Mouse (Mus musculus): Measurements from ENCODE around the gene Slc12a9.

DNA sequence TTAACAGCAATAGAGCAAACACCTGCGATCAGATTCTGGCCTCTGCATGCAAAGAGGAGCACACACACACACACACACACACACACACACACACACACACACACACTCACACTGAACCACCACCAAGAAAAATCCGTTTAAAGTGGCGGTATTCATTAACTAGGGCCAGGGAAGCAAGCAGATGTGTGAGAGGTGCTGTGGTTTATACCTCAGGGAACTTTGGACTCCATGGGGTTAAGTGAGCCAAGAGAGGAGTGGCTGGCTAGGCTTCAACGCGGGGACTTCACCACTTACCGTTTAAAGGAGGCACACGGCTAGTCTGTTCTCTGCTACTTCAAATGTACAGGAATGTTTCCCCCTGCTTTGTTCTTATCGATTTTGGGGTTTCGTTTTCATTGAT is 12.4 kb upstream of the Slc12a9 start:
- TF ChIP-seq POLR2A (IDR thresholded peaks at IDR 0.05; ENCODE audit: low read depth, low read length) = no peak
- TF ChIP-seq CTCF (conservative IDR thresholded peaks at IDR 0.05; ENCODE audit: insufficient read depth, insufficient read length, low read depth, low read length) = no peak
